Mouse (Mus musculus): Measurements from ENCODE around the gene Dctn1. TPM values are rescaled to one million over a fixed set of nuclear protein-coding genes. Genes with fewer than 3 reads are reported as not detected.
A peak's percentile ranks its signal among the peaks of the same experiment; 100 is the strongest.

Dctn1 gene
- total RNA-seq, 2 experiments from 2014 or later: 369 to 376 TPM

DNA sequence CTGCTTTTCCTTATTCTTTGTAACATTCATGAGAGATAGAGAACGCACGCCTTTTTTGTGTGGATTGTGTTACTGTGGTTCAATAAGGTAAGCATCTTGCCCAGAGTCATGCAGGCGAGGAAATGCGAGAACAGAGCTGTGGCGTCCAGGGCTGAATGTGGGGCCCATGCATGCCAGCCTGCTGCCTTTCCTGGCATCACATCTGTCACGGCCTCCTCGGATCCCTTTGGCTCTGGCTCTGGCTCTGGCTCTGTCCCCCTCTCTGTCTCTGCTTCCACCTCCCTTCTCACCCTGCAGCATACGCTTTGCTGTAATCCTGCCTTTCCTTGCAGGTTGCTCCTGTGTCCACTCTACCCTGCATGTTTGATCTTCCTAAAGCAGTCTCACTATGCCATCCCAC is 10.3 kb downstream of the Dctn1 start:
- TF ChIP-seq CTCF (IDR thresholded peaks at IDR 0.05): no peak
- intact Hi-C loops (cut with DNase I): no loop called here
- Histone ChIP-seq H3K4me3 (no peak overlapping the region), H3K27ac (no peak overlapping the region)
- DNase-seq (ENCODE audit: extremely low spot score in 1 of 2, low spot score in 2 of 2): no peak

DNA sequence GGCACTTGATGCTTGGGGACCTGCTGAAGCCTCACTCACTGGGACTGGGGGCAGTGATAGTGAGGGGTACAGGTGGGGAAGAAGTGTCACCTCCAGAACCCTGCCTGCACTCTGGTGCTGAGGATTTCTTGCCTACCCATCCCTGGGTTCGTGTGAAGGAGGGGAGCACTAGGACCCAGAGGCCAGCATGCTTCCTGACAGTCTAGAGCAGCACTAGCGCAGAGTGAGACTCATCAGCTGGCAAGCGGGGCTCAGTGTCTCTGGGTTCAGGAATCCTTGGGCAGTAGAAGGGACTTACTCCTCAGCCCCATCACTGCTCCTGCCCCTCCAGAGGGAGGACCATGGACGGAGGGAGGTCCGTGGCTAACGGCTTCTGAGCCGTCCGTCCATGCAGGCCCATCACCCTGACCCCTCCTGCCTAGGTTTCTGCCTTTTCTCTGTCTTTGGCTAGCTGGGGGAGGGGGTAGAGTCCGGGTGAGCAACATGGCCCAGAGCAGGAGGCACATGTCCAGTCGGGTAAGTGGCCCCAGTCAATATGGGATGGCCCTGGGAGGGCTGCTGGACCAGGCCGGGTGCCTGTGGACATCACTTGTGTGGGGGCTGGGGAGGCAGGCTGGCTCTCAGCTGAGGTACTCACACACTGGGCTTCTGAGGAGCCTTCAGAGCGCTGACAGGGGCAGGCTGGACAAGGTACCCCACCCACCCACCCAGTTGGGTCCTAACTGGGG is 13.8 kb downstream of the Dctn1 start:
- DNase-seq (ENCODE audit: extremely low spot score in 1 of 2, low spot score in 2 of 2): peak; percentile 74
- peak overlapping the region; percentile 73 for H3K4me3 ChIP-seq
- peak overlapping the region; percentile 78 for H3K27ac ChIP-seq
- intact Hi-C loops (cut with DNase I): loop anchor here (1.0 kb wide), 1 partner anchor 8 kb away; no protein-coding TSS in a partner anchor
- no peak for TF ChIP-seq CTCF (IDR thresholded peaks at IDR 0.05)

DNA sequence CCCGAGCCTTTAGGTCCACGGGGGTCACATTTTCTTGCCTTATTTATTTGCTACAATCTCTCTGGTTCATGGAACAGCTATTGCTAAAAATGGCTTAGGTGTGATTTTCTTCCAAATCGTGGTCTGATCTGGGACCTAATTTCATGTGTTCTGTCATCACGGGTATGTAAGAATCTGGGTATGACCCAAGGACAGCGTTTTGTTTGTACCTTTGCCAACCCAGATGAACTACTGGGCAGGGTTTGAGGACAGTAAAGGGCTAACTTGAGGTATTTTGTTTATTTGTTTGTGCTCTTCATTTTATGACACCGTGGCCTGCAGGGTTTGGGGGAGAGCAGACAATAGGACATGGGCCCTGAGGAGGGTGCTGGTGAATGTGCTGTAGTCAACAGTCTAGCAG is 14.9 kb downstream of the Dctn1 start:
- Histone ChIP-seq H3K27ac (0 out of 2 replicates have a peak overlapping the region, but pooled peaks have one; percentile 0), H3K4me3 (peak overlapping the region; percentile 73)
- no peak for TF ChIP-seq CTCF (IDR thresholded peaks at IDR 0.05)
- intact Hi-C loops (cut with DNase I): no loop called here
- DNase-seq (ENCODE audit: extremely low spot score in 1 of 2, low spot score in 2 of 2): no peak

GRCm38 (mm10) chr6:83184858-83185435 is 19.2 kb downstream of the Dctn1 start:
- Histone ChIP-seq H3K27ac (peak overlapping the region; percentile 96), H3K4me3 (no peak overlapping the region)
- peak; percentile 50 for TF ChIP-seq CTCF (IDR thresholded peaks at IDR 0.05)
- intact Hi-C loops (cut with DNase I): no loop called here
- DNase-seq (ENCODE audit: extremely low spot score in 1 of 2, low spot score in 2 of 2): peak in 1 of 2 experiments; percentile 16

DNA sequence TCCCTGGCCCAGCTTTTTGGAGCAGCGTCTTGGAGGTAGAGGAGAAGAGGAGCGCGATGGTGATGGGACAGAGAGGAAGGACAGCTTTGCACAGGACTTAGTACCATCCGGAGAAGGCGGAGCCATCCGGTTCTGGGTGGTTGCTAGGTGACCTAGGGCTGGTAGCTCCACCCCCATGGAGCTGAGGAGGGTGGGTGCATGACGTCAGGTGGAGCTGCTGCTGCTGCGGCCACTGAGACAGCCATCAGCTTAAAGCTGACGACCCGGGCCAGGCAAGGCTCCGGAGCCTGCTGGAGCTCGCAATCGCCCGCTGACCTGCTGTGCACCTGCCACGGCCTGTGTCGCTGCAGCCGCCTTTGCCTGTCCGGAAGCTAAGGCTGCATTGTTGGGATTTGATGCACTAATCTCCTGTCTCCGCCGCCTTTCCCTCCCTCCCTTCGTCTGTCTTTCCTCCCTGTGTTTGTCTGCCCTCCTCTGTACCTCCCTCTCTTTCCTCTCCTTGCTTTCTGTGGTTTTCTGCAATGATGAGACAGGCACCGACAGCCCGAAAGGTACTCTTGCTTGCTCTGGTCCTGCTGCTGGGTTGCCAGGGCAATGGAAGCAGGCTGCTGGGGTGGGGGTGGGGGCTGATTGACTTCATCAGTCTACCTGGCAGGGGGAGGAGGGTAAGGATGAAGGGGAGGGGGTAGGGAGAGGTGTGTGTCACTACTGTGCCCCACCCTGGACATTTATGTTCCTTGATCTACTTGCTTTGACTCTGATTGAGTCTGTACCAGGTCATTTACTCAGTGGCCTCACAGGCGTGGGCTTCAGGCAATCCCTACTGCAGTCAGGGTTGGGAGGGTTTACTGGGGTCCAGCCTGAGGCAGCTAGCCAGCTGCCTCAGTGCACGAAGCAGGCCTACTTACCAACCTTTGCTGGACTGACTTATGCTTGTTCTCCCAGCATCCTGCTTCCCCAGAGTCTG is 20.5 kb downstream of the Dctn1 start:
- peak overlapping the region; percentile 96 for H3K27ac ChIP-seq
- H3K4me3 ChIP-seq: peak overlapping the region; percentile 71
- no peak for TF ChIP-seq CTCF (IDR thresholded peaks at IDR 0.05)
- intact Hi-C loops (cut with DNase I): no loop called here
- peak; percentile 87 to 88 for DNase-seq (ENCODE audit: extremely low spot score in 1 of 2, low spot score in 2 of 2)

DNA sequence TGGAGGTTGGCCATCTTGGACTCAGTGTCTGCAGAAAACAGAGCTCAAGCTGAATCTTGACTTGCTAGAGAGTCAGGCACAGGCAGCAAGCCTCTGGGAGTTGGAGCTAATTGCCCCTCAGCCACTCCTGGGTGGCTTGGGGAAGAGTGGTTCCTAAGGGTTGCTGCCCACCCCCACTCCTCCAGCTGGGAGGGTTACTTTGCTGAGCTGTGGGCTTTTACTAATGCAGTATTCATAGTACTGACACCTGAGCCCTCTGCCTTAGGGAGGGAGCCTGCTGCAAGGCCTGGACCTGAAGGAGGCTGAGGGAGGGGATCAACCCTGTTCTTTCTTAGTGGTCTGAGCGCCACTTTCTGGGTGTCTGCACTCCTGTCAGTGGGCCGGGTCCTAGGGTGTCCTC is 21.2 kb downstream of the Dctn1 start:
- Histone ChIP-seq H3K4me3 (peak overlapping the region; percentile 71), H3K27ac (peak overlapping the region; percentile 96; the same call in 1 of the 2 replicates)
- intact Hi-C loops (cut with DNase I): no loop called here
- peak in 1 of 2 experiments; percentile 9 for DNase-seq (ENCODE audit: extremely low spot score in 1 of 2, low spot score in 2 of 2)
- TF ChIP-seq CTCF (IDR thresholded peaks at IDR 0.05): no peak

DNA sequence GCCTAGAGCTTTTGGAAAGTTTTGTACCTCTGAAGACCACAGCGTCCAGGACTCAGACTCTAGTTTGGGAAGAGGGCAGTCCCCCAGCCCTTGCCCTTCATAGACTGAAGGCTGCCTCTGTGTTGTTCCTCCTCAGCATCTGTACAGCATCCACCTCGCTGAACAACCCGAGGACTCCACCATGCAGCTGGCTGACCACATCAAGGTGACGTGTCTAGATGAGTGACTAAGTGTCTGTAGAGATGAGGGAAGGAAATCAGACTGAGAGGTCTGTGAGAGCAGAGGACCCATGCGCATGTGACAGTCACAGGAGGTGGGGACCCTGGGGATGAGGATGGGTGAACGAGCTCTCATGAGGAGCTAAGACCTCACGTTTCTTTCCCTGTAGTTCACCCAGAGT is 27.9 kb downstream of the Dctn1 start:
- Histone ChIP-seq H3K4me3 (no peak overlapping the region), H3K27ac (no peak overlapping the region)
- TF ChIP-seq CTCF (IDR thresholded peaks at IDR 0.05): no peak
- DNase-seq (ENCODE audit: extremely low spot score in 1 of 2, low spot score in 2 of 2): no peak
- intact Hi-C loops (cut with DNase I): no loop called here

- H3K27ac ChIP-seq: no peak overlapping the region
- intact Hi-C loops (cut with DNase I): no loop called here
- peak; percentile 70 to 71 for DNase-seq (ENCODE audit: extremely low spot score in 1 of 2, low spot score in 2 of 2)
- H3K4me3 ChIP-seq: no peak overlapping the region
- TF ChIP-seq CTCF (IDR thresholded peaks at IDR 0.05): peak; percentile 61
These were observed 31.8 kb downstream of the Dctn1 start for GRCm38 (mm10) chr6:83197345-83198004.

- DNase-seq (ENCODE audit: extremely low spot score in 1 of 2, low spot score in 2 of 2): peak in 1 of 2 experiments; percentile 22
- H3K4me3 ChIP-seq: no peak overlapping the region
- no peak overlapping the region for H3K27ac ChIP-seq
- intact Hi-C loops (cut with DNase I): no loop called here
- no peak for TF ChIP-seq CTCF (IDR thresholded peaks at IDR 0.05)
These were observed 37.6 kb downstream of the Dctn1 start for GRCm38 (mm10) chr6:83203320-83203719.

DNA sequence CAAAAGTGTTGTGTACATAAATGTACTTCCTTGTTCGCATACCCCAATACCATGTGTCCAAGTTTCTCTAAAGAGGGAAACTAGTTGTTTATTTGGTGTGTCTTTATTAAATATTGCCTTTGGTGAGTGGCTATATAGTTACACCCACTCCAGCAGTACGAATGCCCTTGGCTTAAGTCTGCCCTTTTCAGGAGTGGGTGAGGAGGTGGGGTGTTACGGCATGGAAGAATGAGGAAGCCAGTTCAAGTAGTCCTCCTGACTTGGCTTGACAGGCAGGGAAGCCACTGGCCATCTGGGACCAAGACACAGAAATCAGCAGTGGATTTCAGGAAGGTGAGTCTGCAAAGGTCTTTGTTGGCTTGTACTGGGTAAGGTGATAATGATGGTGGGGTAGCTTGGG is 40.1 kb downstream of the Dctn1 start:
- no peak overlapping the region for H3K4me3 ChIP-seq
- no peak overlapping the region for H3K27ac ChIP-seq
- intact Hi-C loops (cut with DNase I): no loop called here
- DNase-seq (ENCODE audit: extremely low spot score in 1 of 2, low spot score in 2 of 2): no peak
- TF ChIP-seq CTCF (IDR thresholded peaks at IDR 0.05): no peak

- no peak for TF ChIP-seq CTCF (IDR thresholded peaks at IDR 0.05)
- Histone ChIP-seq H3K4me3 (no peak overlapping the region), H3K27ac (no peak overlapping the region)
- intact Hi-C loops (cut with DNase I): no loop called here
- no peak for DNase-seq (ENCODE audit: extremely low spot score in 1 of 2, low spot score in 2 of 2)
These were observed 40.6 kb downstream of the Dctn1 start for GRCm38 (mm10) chr6:83206321-83206720.

All from left cerebral cortex, adult 2 months (tissue).